In the genomic region with DNA sequence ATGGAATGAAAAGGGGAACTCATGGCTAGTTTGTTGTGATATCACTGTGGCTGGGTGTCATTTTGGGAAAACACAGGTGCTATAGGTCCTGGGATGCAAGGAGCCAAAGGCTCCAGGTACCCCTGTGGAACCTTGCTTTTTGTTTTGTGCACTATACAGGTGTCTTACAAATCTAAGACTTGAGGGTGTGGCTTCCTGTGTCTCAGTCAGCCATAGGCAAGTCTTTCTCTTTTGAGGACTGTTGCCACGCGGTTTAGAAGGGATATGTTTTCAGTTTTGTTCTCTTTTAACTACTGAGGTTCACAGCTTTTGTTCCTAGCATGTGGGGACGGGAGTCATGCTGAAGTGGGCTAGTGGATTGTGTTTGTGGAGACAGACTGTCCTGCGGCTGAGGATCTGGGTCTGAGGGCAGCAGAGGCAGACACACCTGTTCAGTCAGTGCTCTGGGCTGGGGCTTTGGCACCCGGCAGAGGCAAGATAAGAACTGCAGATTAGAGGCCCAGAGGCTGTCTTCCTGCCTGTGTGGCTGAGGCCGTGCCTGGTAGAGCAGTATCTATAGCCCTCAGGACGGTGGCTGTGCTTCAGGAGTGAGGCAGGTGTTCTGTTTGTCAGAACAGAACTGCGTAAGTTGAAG, we compare ENCODE assay signal across 15 mouse cellular contexts. TPM values are rescaled to one million over a fixed set of nuclear protein-coding genes. Genes with fewer than 3 reads are reported as not detected.
DNase-seq lines count a peak whose midpoint lies in the region; ATAC-seq lines count a peak whose summit lies in the region.
"Had no signal": no experiment of that assay in that cellular context is flagged by ENCODE, and none has a peak within 500 bp of the region (broad histone marks: within the 10 kb centered on the region; RNA-seq: fewer than 3 reads in every experiment).

No protein-coding gene starts in this region.

- H3K27ac ChIP-seq in liver, embryonic 12.5 days: no peak overlapping the region
- H3K27ac ChIP-seq in limb, embryonic 10.5 days: no peak overlapping the region
- H3K27ac ChIP-seq in hindbrain, embryonic 10.5 days: no peak overlapping the region
- H3K27ac ChIP-seq: embryonic facial prominence, embryonic 12.5 days; midbrain, embryonic 15.5 days had no signal

- no peaks in the 10 kb centered on the region for H3K36me3 ChIP-seq in liver, embryonic 12.5 days
- no peaks in the 10 kb centered on the region for H3K36me3 ChIP-seq in limb, embryonic 10.5 days
- no peaks in the 10 kb centered on the region for H3K36me3 ChIP-seq in hindbrain, embryonic 10.5 days
- H3K36me3 ChIP-seq: embryonic facial prominence, embryonic 12.5 days; lung, embryonic 15.5 days; midbrain, embryonic 15.5 days had no signal

- no peak overlapping the region for H3K4me3 ChIP-seq in liver, embryonic 12.5 days
- H3K4me3 ChIP-seq in limb, embryonic 10.5 days: no peak overlapping the region
- H3K4me3 ChIP-seq in hindbrain, embryonic 10.5 days: no peak overlapping the region
- H3K4me3 ChIP-seq: embryonic facial prominence, embryonic 12.5 days; lung, embryonic 15.5 days; midbrain, embryonic 15.5 days had no signal

- peaks cover 6% of the 10 kb centered on the region; the same call in 1 of the 2 replicates for H3K4me1 ChIP-seq in liver, embryonic 12.5 days
- H3K4me1 ChIP-seq in limb, embryonic 10.5 days: peaks cover 8% of the 10 kb centered on the region
- 0 out of 2 replicates have a peak, but pooled peaks cover 3% of the 10 kb centered on the region for H3K4me1 ChIP-seq in hindbrain, embryonic 10.5 days (replicated peaks)
- H3K4me1 ChIP-seq: embryonic facial prominence, embryonic 12.5 days; midbrain, embryonic 15.5 days had no signal

- H3K27me3 ChIP-seq in liver, embryonic 12.5 days (replicated peaks): no peaks in the 10 kb centered on the region
- no peaks in the 10 kb centered on the region for H3K27me3 ChIP-seq in limb, embryonic 10.5 days (ENCODE audit: low read depth, poor library complexity, severe bottlenecking)
- H3K27me3 ChIP-seq in hindbrain, embryonic 10.5 days (ENCODE audit: insufficient read depth, poor library complexity, severe bottlenecking): no peaks in the 10 kb centered on the region
- H3K27me3 ChIP-seq: embryonic facial prominence, embryonic 12.5 days; lung, embryonic 15.5 days; midbrain, embryonic 15.5 days had no signal

- H3K4me2 ChIP-seq in liver, embryonic 12.5 days: no peak overlapping the region
- H3K4me2 ChIP-seq: embryonic facial prominence, embryonic 12.5 days; lung, embryonic 15.5 days; midbrain, embryonic 15.5 days had no signal

- 34% methylated on average over 8 of the region's 8 CpGs for WGBS in liver, embryonic 12.5 days (ENCODE audit: insufficient replicate concordance)
- WGBS in limb, embryonic 10.5 days: 82% methylated on average over 8 of the region's 8 CpGs
- 71% methylated on average over 8 of the region's 8 CpGs for WGBS in hindbrain, embryonic 10.5 days

- DNase-seq in liver: no peak
- peak; percentile 85 for DNase-seq in T-cell, adult 2 months (ENCODE audit: low spot score)
- DNase-seq in thymus, postnatal 0 days (ENCODE audit: low spot score): peak; percentile 86
- no peak for DNase-seq in limb, embryonic 10.5 days (ENCODE audit: low spot score)
- no peak for DNase-seq in layer of hippocampus, adult 8-10 months (ENCODE audit: low spot score in 2 of 2)
- no peak for DNase-seq in hindbrain, embryonic 10.5 days (ENCODE audit: low spot score)
- DNase-seq: cerebellum, adult 8-10 months; heart, adult 18-20 months; right cerebral cortex, postnatal 4 days had no signal

- H3K9me3 ChIP-seq in liver, embryonic 12.5 days (replicated peaks): no peaks in the 10 kb centered on the region
- H3K9me3 ChIP-seq in limb, embryonic 10.5 days (replicated peaks): no peaks in the 10 kb centered on the region
- no peaks in the 10 kb centered on the region for H3K9me3 ChIP-seq in hindbrain, embryonic 10.5 days
- H3K9me3 ChIP-seq: embryonic facial prominence, embryonic 12.5 days; lung, embryonic 15.5 days; midbrain, embryonic 15.5 days had no signal

- ATAC-seq in liver, embryonic 12.5 days: peak; percentile 58; the same call in 1 of the 2 replicates
- peak; percentile 30 for ATAC-seq in megakaryocyte, adult 5-6 weeks (ENCODE audit: poor library complexity, severe bottlenecking)
- ATAC-seq: forebrain, embryonic 16.5 days; midbrain, embryonic 15.5 days had no signal

- H3K9ac ChIP-seq in liver, embryonic 12.5 days: no peak overlapping the region
- H3K9ac ChIP-seq: embryonic facial prominence, embryonic 12.5 days; lung, embryonic 15.5 days; midbrain, embryonic 15.5 days had no signal

RNA-seq across cellular contexts. Expression of a gene that starts 34.6 kb away (rescaled TPM):
- 571 and 617 TPM in 2 replicates for polyA plus RNA-seq in liver, embryonic 12.5 days (2016; fragmentation: Nextera tagmentation; extraction: Ambion mirVana)
- total RNA-seq in megakaryocyte, adult 5-6 weeks (2015): 3,978 and 3,999 TPM in 2 replicates
- 2,780 and 3,394 TPM in 2 replicates for total RNA-seq in megakaryocyte, adult 5-6 weeks (2017)
- 2,490 and 2,753 TPM in 2 replicates for polyA plus RNA-seq in thymus, postnatal 0 days (2015; fragmentation: Nextera tagmentation; extraction: Ambion mirVana)
- 2,907 and 3,028 TPM in 2 replicates for polyA plus RNA-seq in limb, embryonic 10.5 days (2016; fragmentation: Nextera tagmentation; extraction: Ambion mirVana)
- 100 to 1,000 TPM; 202 to 382 (median 276) TPM for total RNA-seq in layer of hippocampus, adult 8-10 months (2022)
- polyA plus RNA-seq in hindbrain, embryonic 10.5 days (2016; fragmentation: Nextera tagmentation; extraction: Ambion mirVana): 3,283 and 4,408 TPM in 2 replicates

Comparison
In these comparisons a context has a peak if more than half of its experiments do, and no peak if none do; other contexts are left out.
1. DNase-seq: peak in T-cell, adult 2 months (single experiment) and thymus, postnatal 0 days (single experiment); none in liver (single experiment), limb, embryonic 10.5 days (single experiment), layer of hippocampus, adult 8-10 months (0 of 2) and hindbrain, embryonic 10.5 days (single experiment).